Mouse (Mus musculus) lung, postnatal 36 days (tissue): ENCODE measurements at regions not wholly inside any gene's neighbourhood (a gene's known extent, or its start where the extent isn't known, plus 50 kb on each side); places are given as distances from the start of the nearest gene placed in this dataset.
"Not testable (repeated sequence)": the region's sequence is repeated elsewhere in the genome, so short reads cannot be mapped to it uniquely, and the experiment has no call there.

Experiments
- DNase-seq: peaks from one replicate; pipeline ENCODE4 v3.0.0; 2022; ENCODE audit warnings: mixed read lengths

DNA sequence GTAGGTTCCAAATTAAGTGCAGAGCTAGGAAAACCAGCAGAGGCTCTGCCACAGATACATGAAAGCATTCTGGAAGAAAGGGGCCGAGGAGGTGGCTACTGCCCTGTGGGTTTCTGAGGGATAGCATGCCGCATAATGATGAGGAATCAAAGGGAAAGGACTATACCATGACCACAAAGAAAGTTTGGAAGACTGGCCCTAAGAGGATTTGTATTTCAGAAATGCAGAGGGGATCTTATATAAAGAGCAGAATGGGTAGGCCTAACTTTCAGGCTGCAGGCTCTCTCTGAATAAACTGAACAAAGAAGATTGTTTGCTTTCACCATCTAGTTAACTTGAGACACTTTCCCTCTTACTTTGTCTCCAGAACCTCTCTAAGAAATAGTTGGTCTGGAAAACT lies 777.9 kb downstream of the Basp1 start:
- DNase-seq: no peak

DNA sequence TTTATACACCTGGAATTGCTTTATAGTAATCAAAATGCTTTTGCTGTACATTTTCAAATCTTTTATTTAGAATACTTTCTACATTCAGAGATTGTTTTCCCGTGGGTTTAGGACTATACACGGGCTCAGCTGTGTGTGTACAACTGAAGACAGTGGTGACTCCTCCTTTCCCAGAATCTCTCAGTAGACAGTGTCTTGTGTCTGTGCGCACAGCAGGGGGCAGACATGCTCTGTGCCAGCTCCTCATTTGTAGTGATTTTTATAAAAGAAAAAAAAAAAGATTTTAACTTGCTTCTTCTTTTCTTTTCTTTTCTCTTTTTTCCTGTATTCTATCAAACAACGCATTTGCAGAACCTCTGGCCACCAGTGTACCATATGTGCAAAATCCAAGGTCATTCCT lies 817.3 kb downstream of the Basp1 start:
- DNase-seq: peak; percentile 7

DNA sequence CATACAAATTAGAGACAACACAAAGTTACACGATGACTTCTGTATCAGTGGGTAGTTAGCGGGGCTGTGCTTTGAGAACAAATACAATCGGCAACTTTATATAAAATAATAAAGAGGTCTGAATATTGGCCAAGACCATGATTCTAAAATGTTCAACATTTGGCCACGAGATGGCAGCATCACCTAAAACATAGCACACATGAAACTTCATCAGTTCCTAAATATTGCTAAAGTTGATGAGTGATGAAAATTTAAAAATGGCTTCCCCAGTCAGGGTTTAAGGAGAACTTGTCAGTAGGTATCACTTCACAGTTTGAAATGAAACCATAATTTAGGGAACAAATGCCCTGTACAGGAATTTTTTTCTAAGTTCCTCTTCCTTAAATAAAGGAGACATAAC lies 824.6 kb downstream of the Basp1 start:
- DNase-seq: peak; percentile 73

DNA sequence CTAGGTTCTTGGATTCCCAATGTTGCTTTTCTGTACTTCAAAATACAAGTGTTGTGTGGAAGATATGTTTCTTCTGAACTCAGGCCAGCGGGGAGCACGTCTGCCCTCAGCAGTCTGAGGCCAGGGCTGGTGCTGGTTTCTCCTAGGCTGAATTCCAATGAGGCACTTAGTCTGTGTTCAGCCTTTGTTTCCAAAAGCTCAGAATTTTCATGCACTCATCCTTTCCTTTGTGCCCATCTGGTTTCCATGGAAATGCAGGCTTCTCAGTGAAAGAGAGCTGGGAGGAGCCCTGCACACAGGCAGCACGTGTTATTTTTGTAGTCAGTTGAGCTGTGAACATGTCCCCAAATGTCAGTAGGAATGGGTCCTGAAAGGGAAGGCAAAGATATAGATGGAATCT lies 846.6 kb downstream of the Basp1 start:
- no peak for DNase-seq

DNA sequence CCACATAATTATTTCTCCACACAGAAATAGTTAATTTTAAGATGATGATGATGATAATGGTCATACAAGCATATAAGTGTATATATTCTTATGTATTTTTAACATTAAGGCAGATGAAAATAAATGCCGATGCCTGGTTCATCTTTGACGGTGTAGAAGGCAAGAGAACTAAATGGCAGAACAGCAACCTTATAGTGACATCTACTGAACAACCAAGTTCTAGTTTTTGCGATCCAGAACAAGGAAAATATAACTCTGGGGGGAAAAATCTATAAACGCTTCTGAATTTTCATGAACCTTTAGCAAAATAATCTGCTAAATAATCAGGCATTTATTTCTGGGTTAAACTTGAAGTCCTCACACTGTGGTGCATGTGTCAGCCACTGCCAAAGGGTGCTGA lies 856.8 kb downstream of the Basp1 start:
- DNase-seq: no peak

DNA sequence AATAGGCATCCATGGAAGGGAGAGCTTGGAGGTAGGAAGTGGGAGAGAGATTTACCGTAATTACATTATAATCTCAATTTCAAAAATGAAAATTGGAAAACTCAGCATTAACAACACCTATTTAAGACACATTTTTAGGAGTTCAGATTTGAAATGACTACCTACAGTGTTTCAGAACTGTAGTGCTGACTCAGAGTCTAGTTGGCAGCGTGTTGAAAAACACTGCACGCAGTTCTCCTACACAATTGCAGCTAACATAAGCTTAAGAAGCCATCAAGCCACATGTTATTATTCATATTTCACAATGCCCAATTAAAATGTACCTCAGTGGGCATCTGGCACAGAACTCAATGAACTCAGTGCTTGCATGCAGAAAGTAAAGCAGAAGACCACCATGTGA lies 863.5 kb downstream of the Basp1 start:
- no peak for DNase-seq

DNA sequence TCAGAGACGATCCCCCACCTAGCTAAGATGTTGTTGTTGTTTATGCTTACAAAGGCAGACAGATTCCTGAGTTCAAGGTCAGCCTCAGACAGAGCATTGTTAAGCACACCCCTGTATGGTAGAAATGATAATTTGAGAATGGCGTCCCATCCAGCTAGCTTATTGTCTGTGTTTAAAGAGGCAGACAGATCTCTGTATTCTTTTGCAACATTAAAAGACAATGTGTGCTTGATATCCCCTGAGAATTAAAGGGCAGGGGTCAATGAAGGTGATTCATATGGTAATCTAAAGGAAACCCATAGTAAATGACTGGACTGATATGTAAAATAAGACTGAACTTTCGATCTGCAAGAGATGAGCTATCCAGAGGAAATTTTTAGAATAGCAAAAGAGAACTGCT lies 883.5 kb downstream of the Basp1 start:
- DNase-seq: no peak

DNA sequence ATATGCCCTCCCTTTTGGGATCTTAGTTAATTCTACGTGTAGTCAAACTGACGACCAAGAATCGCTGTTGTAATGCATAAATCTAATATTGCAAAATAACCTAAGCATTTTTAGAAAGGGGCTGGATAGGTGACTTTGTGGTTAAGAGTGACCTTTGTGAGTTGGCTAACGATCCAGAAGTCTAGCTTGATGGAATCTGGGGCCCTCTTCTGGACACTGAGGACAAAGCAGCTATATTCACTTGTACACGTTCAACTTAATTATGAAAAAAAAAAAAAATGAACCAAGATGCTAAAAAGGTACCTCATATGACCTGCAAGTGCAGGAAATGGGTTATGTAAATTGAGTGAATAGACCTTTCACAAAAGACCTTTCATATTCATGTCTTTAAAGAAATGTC lies 886.2 kb downstream of the Basp1 start:
- DNase-seq: no peak

DNA sequence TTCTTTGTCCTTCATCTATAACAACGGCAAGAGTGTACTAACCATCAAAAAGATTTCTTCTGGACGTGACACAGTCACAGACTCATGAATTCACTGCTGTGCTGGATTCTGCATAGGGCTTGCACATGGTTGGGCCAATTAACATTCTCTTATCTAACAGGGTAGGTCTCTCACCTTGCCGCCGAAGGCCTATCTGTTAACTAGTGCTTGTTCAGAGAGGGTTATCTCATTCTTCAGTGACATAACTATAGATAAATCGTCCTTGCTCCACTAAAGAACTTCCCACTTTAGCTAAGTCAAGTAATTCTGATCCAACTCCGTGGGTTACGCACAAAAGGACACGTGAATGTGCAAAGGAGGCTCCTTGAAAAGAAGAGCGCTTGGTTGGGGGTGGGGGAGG lies 899.6 kb downstream of the Basp1 start:
- DNase-seq: no peak

DNA sequence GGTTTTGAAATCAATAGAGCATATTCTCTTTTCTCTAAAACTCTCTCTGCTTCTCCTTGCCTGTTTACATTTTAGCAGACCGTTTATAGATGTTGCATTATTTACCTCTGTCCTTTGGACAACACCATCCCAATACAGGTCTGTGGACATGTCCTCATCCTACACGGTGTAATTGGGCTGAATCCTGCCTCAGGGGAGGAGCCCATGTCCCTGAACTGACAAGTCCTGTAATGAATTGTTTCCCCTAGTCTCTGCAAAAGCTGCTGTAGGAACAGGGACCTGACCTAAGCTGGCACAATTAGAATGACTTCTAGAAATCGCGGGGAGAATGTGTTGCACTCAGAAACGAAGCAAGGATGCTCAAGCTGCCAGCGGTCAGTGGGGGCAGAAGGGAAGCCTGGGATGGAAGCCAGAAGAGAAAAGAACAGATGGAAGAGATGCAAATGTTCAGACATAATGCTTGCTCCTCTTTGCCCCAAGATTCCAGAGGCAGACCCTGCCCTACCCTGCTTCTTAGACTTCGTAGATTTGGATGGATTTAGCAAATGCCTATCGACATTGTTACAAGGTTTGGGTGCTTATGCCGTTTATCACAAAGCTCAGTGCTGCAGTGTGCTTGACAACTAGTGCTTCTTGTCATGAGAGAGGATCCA lies 911.5 kb downstream of the Basp1 start:
- no peak for DNase-seq

DNA sequence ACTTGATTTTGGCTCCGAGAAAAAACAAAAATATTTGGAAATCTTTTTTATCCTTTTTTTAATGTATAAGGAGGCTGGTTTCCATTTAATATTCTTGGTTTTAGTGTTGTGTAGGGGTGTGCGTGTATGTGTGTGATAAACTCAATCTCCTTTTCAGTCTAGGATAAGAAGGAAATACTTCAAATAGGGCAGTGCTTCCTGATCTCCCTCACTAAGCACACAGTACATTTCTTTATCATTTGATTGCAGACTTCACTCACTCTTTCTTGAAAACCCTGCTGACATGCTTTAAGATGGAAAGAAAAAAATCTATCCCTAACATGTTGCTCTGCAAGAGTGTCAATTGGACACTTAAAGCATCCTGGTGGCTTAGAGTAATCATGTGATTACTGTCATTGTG lies 927.3 kb downstream of the Basp1 start:
- no peak for DNase-seq

DNA sequence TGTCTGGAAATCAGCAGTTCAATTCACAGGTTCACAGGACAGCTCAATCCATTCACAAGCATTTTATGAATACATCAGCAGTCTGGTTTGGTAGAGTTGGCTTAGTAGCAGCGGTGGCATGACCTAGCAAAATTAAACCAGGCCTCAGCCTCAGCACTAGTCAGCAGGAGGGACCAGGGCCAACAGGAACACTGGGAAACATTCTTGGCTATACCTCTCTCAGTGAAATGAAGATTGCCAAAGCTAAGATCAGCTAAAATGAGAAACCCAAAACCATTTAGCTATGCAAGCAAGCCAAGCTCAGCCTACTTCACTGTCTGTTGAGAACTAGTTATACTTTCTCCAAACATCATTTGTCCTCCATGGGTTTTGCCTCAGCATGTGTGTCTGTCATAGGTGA lies 945.3 kb downstream of the Basp1 start:
- DNase-seq: no peak

DNA sequence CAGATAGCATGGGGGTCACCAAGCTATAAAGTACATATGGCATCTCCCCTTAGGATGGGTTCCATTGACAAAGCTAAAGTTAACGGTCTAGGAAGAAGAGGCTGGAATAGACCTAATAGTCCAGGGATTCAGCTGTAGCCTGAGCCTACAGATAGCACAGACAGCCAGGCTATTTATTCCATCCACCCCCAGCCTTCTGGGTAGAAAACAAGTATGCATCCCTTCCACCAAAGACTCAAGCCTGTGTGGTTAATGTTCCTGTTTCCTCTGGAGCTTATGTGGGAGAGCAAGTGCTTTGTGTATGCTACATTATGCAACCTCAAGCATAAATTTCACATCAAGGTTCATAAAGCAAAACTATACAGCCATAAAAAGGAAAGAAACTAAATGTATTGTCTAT lies 955.8 kb downstream of the Basp1 start:
- DNase-seq: no peak

DNA sequence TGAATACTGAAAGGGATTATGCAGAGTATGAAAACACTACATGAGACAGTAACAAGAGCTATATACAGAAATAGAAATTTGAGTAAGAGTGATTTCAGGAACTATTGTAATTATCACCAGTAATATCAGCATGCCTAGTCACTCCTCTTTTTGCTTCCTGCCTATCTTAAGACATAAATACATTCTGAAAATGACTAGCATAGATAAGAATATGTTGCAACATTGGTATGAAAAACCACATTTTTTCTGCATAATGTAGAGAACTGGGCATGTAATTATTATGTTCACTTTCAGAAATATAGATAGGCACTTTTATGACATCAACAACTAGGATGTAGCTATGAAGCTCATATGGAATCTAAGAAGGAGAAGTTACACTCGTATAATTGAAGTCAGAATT lies 980.5 kb downstream of the Basp1 start:
- no peak for DNase-seq

DNA sequence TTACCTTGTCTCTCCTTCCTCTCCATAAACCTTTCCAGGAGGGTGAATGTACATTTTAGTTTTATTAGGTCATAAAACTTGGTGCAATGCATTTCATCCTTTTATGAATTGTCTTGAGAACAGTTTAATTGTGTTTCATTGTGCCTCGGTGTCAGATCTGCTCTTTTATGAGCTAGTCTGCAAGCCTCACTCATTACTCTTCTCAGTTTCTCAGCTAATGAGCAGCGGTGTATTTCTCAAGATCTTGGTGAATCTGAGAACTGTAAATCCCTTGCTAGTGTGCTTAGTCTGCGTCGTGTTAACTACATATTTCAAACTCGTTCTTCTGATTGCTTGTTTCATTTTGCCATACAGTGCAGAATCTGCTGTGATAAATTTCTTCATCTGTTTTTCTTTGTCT lies 984.4 kb downstream of the Basp1 start:
- DNase-seq: no peak

DNA sequence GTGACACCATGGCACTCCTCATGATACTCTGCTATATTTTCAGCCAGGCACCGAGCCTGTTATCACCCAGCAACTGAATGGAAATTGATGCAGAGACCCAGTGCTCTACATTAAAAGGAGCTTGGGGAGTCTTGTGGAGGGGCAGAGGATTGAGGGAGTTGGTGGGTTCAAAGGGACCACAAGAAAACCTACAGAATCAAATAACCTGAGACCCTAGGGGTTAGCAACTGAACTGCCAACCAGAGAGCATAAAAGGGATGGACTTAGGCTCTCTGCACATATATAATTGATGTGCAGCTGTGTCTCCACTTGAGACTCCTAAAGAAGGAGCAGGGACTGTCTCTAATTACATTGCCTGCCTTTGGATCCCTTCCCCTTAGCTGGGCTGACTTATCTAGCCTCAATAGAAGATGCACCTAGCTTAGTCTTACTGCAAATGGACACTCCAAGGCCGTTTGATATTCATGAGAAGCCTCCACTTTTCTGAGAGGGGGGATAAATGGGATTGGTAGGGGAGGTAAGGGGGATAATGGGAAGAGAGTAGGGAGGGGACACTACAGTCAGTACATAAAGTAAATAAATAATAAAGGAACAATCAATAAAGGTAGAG lies 991.1 kb downstream of the Basp1 start:
- no peak for DNase-seq

DNA sequence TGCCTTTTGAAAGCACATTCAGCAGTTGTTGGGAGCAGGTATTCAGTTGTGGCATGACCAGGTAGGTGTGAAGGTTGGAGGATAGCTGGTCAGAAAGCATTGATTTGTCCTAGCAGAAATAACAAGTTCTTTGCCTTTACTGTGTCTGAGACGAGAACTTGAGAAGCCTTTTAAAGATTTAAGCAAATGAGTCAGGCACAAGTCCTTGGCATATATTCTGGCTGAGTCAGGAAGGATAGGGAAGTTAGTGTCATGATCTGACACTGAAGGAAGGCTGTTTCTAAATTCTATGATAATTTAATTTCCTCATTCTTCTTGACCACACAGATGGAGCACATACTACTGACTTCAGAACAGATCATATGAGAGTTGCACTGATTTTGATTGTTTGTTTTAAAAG lies 993.8 kb downstream of the Basp1 start:
- no peak for DNase-seq

DNA sequence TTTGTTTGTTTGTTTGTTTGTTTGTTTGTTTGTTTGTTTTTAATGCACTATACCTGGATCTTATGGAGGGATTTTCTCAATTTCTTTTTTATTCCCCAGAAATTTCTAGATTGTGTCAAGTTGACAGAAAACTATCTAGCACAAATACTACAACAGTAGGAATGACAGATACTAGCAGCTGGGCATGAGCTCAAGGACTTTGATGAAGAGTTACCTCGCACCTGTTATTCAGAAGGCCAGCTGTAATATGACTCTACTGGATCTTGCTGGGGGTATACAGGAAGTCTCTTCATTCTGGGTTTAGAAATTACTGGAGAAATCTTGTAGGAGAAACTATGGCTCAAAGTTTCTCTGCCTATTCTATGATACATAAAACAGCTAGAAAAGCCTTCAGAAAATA lies 994.4 kb downstream of the Basp1 start:
- DNase-seq: no peak

DNA sequence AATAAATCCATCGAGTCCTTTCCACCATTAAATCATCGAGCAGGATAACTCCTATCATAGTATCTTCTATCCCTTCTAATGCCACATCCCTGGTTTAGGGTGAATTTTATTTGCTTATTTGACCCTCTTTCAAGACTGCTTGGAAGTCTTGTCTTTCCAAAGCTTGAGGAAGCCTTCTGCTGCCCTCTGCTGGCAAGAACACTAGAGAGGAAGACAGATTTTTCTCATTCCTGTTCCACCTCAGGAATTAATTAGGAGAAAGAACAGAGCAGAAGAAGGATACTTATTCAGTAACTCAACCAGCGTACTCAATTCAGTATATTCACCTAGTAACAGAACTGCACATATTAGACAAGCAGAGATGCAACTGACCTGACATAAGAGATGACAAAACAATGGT lies 1005.9 kb downstream of the Basp1 start:
- no peak for DNase-seq

DNA sequence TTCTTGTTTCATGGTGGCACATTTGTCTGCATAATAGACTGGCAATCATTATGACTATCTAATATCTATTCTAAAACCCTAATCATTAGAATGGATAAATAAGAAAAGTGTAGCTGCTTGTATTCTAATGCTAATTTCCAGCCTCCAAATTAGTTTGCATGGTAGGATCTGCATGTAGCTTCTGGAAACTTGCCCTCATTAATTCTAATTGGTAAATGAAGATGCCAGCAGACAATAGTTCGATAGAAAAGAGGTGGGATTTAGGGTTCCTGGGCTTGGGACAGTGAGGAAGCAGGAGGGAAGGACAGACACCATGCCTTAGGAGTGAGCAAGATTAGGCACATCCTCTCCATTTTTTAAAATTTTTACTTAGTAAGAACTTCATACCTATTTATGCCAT lies 1008.3 kb downstream of the Basp1 start:
- no peak for DNase-seq

DNA sequence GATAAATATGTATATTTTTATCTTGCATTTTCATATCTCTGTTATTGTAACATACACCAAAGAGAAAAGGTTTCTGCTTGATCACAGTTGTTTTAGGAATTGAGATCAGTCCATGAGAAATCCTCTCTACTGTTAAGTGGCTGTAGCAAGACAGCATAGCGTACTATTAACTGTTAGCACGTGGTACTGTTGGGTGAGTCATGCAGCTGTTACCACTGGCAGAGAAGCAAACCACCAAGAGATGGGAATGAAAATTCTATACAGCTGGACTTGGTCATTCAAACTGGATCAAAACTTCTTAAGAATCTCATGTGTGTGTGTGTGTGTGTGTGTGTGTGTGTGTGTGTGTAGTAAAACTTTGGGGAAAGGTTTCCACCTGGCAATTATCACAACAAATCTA lies 1013.5 kb downstream of the Basp1 start:
- DNase-seq: no peak

DNA sequence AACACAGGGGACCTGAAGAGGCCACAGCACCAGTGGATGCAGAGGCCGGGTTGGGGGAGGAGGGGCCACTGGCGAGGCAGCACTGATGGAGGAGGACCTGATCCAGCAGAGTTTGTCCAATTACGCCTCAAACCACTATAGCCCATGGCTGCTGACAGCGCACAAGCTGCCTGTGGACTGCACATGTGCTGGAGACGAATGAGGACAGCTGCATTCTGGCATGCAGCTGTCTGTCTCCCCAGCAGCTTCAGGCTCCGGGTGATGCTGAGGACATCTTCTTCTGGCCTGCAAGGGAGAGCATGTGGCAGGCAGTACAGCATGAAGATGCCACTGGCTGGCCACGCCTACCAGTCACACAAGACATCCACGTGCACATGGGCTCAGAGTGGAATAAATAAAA lies 1055.2 kb downstream of the Basp1 start:
- no peak for DNase-seq

DNA sequence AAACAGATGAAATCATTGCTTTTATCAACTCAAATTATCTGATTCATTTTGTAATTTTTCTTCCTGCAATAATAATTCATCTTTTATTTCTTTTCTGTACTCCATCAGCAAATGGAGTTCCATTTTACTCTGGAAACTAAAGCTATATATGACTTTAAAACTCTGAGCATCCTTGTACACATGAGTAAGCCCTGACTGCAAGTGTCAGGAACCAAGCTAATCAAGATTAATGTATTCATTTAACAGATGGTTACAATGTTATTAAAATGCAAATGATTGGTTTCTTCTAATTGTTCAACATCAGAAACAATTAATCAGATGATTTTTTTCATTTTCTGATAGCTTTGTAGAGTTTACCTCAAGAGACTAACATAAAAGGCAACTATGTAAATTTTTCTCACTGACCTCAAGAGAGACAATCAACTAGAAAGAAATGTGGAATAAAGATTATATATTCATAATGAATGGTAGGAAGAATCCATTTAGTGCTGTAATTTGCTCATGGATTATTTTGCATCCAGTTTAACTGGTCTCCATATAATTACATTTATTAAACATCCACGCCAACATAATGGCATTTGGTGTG lies 1064.5 kb downstream of the Basp1 start:
- DNase-seq: no peak

DNA sequence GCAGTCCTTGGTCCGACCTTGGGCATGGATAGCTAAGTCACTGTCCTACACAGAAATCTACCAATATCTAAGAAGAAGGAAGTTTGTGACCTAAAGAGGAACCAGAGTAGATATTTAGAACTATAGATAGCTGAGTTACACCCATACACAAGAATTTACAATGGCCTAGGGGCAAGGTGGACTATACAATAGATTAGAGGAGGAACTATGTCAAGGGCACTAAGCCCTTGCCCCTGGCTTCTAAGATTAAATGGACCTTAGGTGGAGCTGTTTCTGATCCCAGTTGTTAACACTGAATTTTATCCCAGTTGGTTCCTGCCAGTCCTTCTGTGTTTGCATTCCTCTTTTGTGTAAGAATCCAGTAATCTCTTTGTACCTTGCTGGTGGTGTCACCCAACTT lies 1077.7 kb downstream of the Basp1 start:
- DNase-seq: not testable (repeated sequence)

DNA sequence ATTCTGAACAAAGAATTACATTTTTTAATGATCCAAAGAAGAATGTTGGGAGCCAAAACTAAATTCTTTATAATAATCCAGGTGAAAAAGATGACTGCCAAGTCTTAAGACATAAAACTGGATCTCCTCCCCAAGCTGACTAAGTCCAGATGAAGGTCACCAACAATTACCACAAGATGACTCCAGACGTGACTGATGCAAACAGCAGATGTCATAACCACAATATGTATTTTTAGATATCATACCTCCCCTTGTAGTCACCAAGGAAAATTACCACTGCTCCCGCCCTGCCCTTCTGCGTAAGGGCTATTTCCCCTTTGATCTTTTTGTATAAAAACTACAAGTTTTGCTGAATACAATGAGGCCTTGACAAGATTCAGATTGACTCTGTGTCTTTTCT lies 1110.4 kb downstream of the Basp1 start:
- not testable (repeated sequence) for DNase-seq
